Mouse (Mus musculus): ENCODE results near the gene Krtap16-1.

- TF ChIP-seq CTCF (IDR thresholded peaks at IDR 0.05; ENCODE audit: extremely low read depth, insufficient read length, insufficient replicate concordance, low read depth, low read length) (no peak), POLR2A (IDR thresholded peaks at IDR 0.05; ENCODE audit: low read depth, low read length) (no peak)
These were observed 27.3 kb upstream of the Krtap16-1 start for GRCm38 (mm10) chr11:100013691-100014171.

Data from small intestine, adult 2 months (tissue).